In genomic region chr12:116315498-116315897, GRCm38 (mm10) we compare ENCODE assay signal across 24 mouse cellular contexts. TPM values are rescaled to one million over a fixed set of nuclear protein-coding genes. Genes with fewer than 3 reads are reported as not detected.
DNase-seq lines count a peak whose midpoint lies in the region; ATAC-seq and TF ChIP-seq lines count a peak whose summit lies in the region.
"Had no signal": no experiment of that assay in that cellular context is flagged by ENCODE, and none has a peak within 500 bp of the region (broad histone marks: within the 10 kb centered on the region; RNA-seq: fewer than 3 reads in every experiment).

No protein-coding gene starts in this region.

- peak overlapping the region; percentile 63 for H3K27ac ChIP-seq in layer of hippocampus, adult 2 months
- peak overlapping the region; percentile 49 for H3K27ac ChIP-seq in MEL (ENCODE audit: control insufficient read depth, low read depth, low read length)
- H3K27ac ChIP-seq: embryonic facial prominence, embryonic 15.5 days; heart, adult 2 months; kidney, postnatal 0 days; limb, embryonic 13.5 days; midbrain, embryonic 15.5 days; neural tube, embryonic 13.5 days had no signal

- no peak for TF ChIP-seq CTCF in layer of hippocampus, adult 2 months (conservative IDR thresholded peaks at IDR 0.05)
- no peak for TF ChIP-seq CTCF in MEL (IDR thresholded peaks at IDR 0.05 in 2 of 3, conservative IDR thresholded peaks at IDR 0.05 in 1 of 3; ENCODE audit: control insufficient read depth in 1 of 3, insufficient read depth in 1 of 3, low read depth in 2 of 3, low read length in 3 of 3, poor library complexity in 1 of 3, severe bottlenecking in 1 of 3)

- no peaks in the 10 kb centered on the region for H3K27me3 ChIP-seq in MEL (ENCODE audit: control insufficient read depth in 1 of 2, insufficient read depth in 2 of 2, low read length in 2 of 2)
- H3K27me3 ChIP-seq: embryonic facial prominence, embryonic 15.5 days; limb, embryonic 13.5 days; midbrain, embryonic 15.5 days; neural tube, embryonic 13.5 days had no signal

- ATAC-seq in inflammation-experienced regulatory T-cells, adult 6 months: peak; percentile 70
- ATAC-seq: forebrain, embryonic 16.5 days; liver, postnatal 0 days; midbrain, embryonic 15.5 days had no signal

- no peak for TF ChIP-seq POLR2A in MEL (IDR thresholded peaks at IDR 0.05; ENCODE audit: control insufficient read depth in 1 of 2, insufficient read depth in 1 of 2, low read depth in 1 of 2, low read length in 2 of 2, poor library complexity in 1 of 2)

- no peak for DNase-seq in layer of hippocampus, adult 2 months (ENCODE audit: low spot score in 2 of 2)
- no peak for DNase-seq in layer of hippocampus, adult 8-10 months (ENCODE audit: low spot score in 2 of 2)
- DNase-seq in MEL (ENCODE audit: low read depth, low spot score): peak; percentile 89
- peak; percentile 29 for DNase-seq in thymus, postnatal 25 days
- DNase-seq in cerebellum, postnatal 14 days: no peak
- no peak for DNase-seq in layer of hippocampus, postnatal 36 days
- DNase-seq in cerebellum, adult 9-10 months: no peak
- DNase-seq: adrenal gland, adult 2 months; cerebellum, postnatal 25 days; heart, adult 2 months; liver, postnatal 0 days; lung, postnatal 36 days; spleen, adult 18-20 months had no signal

- no peak overlapping the region for H3K9ac ChIP-seq in MEL (ENCODE audit: control insufficient read depth, low read depth, low read length, poor library complexity, severe bottlenecking)
- H3K9ac ChIP-seq: embryonic facial prominence, embryonic 15.5 days; limb, embryonic 13.5 days; liver, postnatal 0 days; midbrain, embryonic 15.5 days; neural tube, embryonic 13.5 days had no signal

- peaks cover 15 to 21% of the 10 kb centered on the region in 2 experiments for H3K4me1 ChIP-seq in MEL (ENCODE audit: control insufficient read depth in 1 of 2, insufficient read depth in 2 of 2, low read length in 2 of 2)
- H3K4me1 ChIP-seq: embryonic facial prominence, embryonic 15.5 days; limb, embryonic 13.5 days; midbrain, embryonic 15.5 days; neural tube, embryonic 13.5 days had no signal

- H3K9me3 ChIP-seq in MEL (replicated peaks; ENCODE audit: insufficient read depth, low read length): no peaks in the 10 kb centered on the region
- H3K9me3 ChIP-seq: embryonic facial prominence, embryonic 15.5 days; limb, embryonic 13.5 days; midbrain, embryonic 15.5 days; neural tube, embryonic 13.5 days had no signal

- H3K36me3 ChIP-seq in MEL (ENCODE audit: control insufficient read depth in 1 of 2, insufficient read depth in 2 of 2, low read length in 2 of 2): peaks cover 19 to 38% of the 10 kb centered on the region in 2 experiments
- H3K36me3 ChIP-seq: embryonic facial prominence, embryonic 15.5 days; midbrain, embryonic 15.5 days; neural tube, embryonic 13.5 days had no signal

- TF ChIP-seq EP300 in MEL (IDR thresholded peaks at IDR 0.05; ENCODE audit: low read depth in 1 of 2, low read length in 2 of 2): peak; percentile 63 to 71; a peak in 2 of 4 replicates

- no peak; the same call in none of the 2 replicates for TF ChIP-seq RAD21 in MEL (IDR thresholded peaks at IDR 0.05; ENCODE audit: low read depth, low read length)

- no peak overlapping the region for H3K4me3 ChIP-seq in layer of hippocampus, adult 2 months
- H3K4me3 ChIP-seq in MEL (ENCODE audit: control insufficient read depth in 1 of 2, insufficient read depth in 1 of 2, low read depth in 2 of 2, low read length in 2 of 2): no peak overlapping the region
- H3K4me3 ChIP-seq: embryonic facial prominence, embryonic 15.5 days; heart, adult 2 months; limb, embryonic 13.5 days; midbrain, embryonic 15.5 days; neural tube, embryonic 13.5 days had no signal

- peaks cover 36% of the 10 kb centered on the region for H3K79me2 ChIP-seq in MEL (ENCODE audit: control insufficient read depth, insufficient read depth, low read length, poor library complexity)

TF ChIP-seq in MEL, 35 proteins besides CTCF, POLR2A, EP300 and RAD21 (continues in another document):
- TF ChIP-seq HCFC1 (IDR thresholded peaks at IDR 0.05; ENCODE audit: low read depth, low read length): no peak
- TF ChIP-seq KAT2A (conservative IDR thresholded peaks at IDR 0.05; ENCODE audit: low read depth, low read length): no peak
- TF ChIP-seq MAZ (IDR thresholded peaks at IDR 0.05; ENCODE audit: low read depth, low read length): no peak
- TF ChIP-seq JUND (IDR thresholded peaks at IDR 0.05; ENCODE audit: low read depth, low read length): peak; percentile 48; the same call in 1 of the 2 replicates
- TF ChIP-seq BHLHE40 (IDR thresholded peaks at IDR 0.05; ENCODE audit: borderline replicate concordance, low read depth, low read length): no peak; the same call in 1 of the 2 replicates
- no peak for TF ChIP-seq GABPA (IDR thresholded peaks at IDR 0.05; ENCODE audit: low read depth, low read length)
- TF ChIP-seq TBP (IDR thresholded peaks at IDR 0.05; ENCODE audit: low read depth, low read length): no peak
- TF ChIP-seq USF1 (IDR thresholded peaks at IDR 0.05; ENCODE audit: low read depth, low read length): no peak
- 0 out of 2 replicates have a peak, but pooled peaks have one; percentile 22 for TF ChIP-seq TCF12 (IDR thresholded peaks at IDR 0.05; ENCODE audit: low read depth, low read length)
- no peak for TF ChIP-seq USF2 (IDR thresholded peaks at IDR 0.05; ENCODE audit: borderline replicate concordance in 1 of 2, insufficient read depth in 1 of 2, low read depth in 1 of 2, low read length in 2 of 2)
- no peak for TF ChIP-seq CHD2 (IDR thresholded peaks at IDR 0.05; ENCODE audit: low read length)
- no peak for TF ChIP-seq ZKSCAN1 (IDR thresholded peaks at IDR 0.05; ENCODE audit: low read depth, low read length)
- 0 out of 2 replicates have a peak, but pooled peaks have one; percentile 13 for TF ChIP-seq GATA1 (IDR thresholded peaks at IDR 0.05; ENCODE audit: low read depth, low read length)
- no peak for TF ChIP-seq ZC3H11A (IDR thresholded peaks at IDR 0.05; ENCODE audit: low read depth, low read length)
- no peak for TF ChIP-seq NELFE (IDR thresholded peaks at IDR 0.05; ENCODE audit: low read depth, low read length)
- TF ChIP-seq RCOR1 (IDR thresholded peaks at IDR 0.05; ENCODE audit: low read depth, low read length): 0 out of 2 replicates have a peak, but pooled peaks have one; percentile 27
- no peak for TF ChIP-seq POLR2AphosphoS2 (IDR thresholded peaks at IDR 0.05; ENCODE audit: low read length)
- no peak for TF ChIP-seq MYB (IDR thresholded peaks at IDR 0.05; ENCODE audit: low read depth, low read length)
- no peak for TF ChIP-seq ZMIZ1 (IDR thresholded peaks at IDR 0.05; ENCODE audit: low read depth, low read length)
- TF ChIP-seq MYC (IDR thresholded peaks at IDR 0.05; ENCODE audit: low read depth, low read length): peak; percentile 85
- TF ChIP-seq ETS1 (IDR thresholded peaks at IDR 0.05; ENCODE audit: low read depth, low read length): peak; percentile 89
- TF ChIP-seq MEF2A (IDR thresholded peaks at IDR 0.05; ENCODE audit: extremely low read depth, insufficient replicate concordance, low read depth, low read length, poor library complexity, severe bottlenecking): peak; percentile 99
- no peak for TF ChIP-seq TAL1 (IDR thresholded peaks at IDR 0.05; ENCODE audit: low read length)
- TF ChIP-seq POLR2AphosphoS5 (IDR thresholded peaks at IDR 0.05; ENCODE audit: borderline replicate concordance, low read depth, low read length): no peak
- TF ChIP-seq MAFK (IDR thresholded peaks at IDR 0.05; ENCODE audit: borderline replicate concordance, low read depth, low read length): peak; percentile 72
- 0 out of 2 replicates have a peak, but pooled peaks have one; percentile 15 for TF ChIP-seq CHD1 (IDR thresholded peaks at IDR 0.05; ENCODE audit: low read depth, low read length)
- TF ChIP-seq UBTF (IDR thresholded peaks at IDR 0.05; ENCODE audit: borderline replicate concordance, insufficient read depth, low read depth, low read length): no peak
- peak; percentile 52 for TF ChIP-seq SIN3A (IDR thresholded peaks at IDR 0.05; ENCODE audit: low read length)
- TF ChIP-seq ZNF384 (IDR thresholded peaks at IDR 0.05; ENCODE audit: low read depth, low read length): no peak
- peak; percentile 72; the same call in 1 of the 2 replicates for TF ChIP-seq MXI1 (IDR thresholded peaks at IDR 0.05; ENCODE audit: low read depth, low read length)
- TF ChIP-seq MAX (IDR thresholded peaks at IDR 0.05; ENCODE audit: low read length): 0 out of 2 replicates have a peak, but pooled peaks have one; percentile 52
- no peak for TF ChIP-seq NRF1 (IDR thresholded peaks at IDR 0.05; ENCODE audit: insufficient read depth, low read depth, low read length, poor library complexity, severe bottlenecking)
- TF ChIP-seq ELF1 (IDR thresholded peaks at IDR 0.05; ENCODE audit: low read depth, low read length): peak; percentile 66

RNA-seq across cellular contexts. Expression of gene Esyt2, which starts 34.5 kb away (rescaled TPM):
- total RNA-seq in layer of hippocampus, adult 2 months (2021): 10 to 100 TPM; 61.2 to 73.0 TPM
- 10 to 100 TPM; 56.7 to 82.0 (median 65.6) TPM for total RNA-seq in layer of hippocampus, adult 8-10 months (2022)
- 43.2 and 47.5 TPM in 2 replicates for total RNA-seq in MEL (2012; rRNA removed)
- 10 to 100 TPM; 45.3 to 77.7 TPM for polyA plus RNA-seq in MEL (2012; ENCODE audit: insufficient read depth in 1 of 2, insufficient read length in 2 of 2, low read depth in 1 of 2, low replicate concordance in 2 of 2, missing spikeins in 1 of 2)
- 10 to 100 TPM; 42.0 to 63.3 (median 61.0) TPM for polyA plus RNA-seq in inflammation-experienced regulatory T-cells, adult 6 months (2017; shearing (Covaris generic))
- 10 to 100 TPM; 71.7 to 72.9 TPM for total RNA-seq in layer of hippocampus, postnatal 36 days (2021)

RNA-seq across cellular contexts. Expression of gene Gm11027, which starts 40.3 kb away (rescaled TPM):
- not detected for total RNA-seq in layer of hippocampus, adult 2 months (2021)
- not detected for total RNA-seq in layer of hippocampus, adult 8-10 months (2022)
- total RNA-seq in MEL (2012; rRNA removed): not detected in 2 replicates
- not detected for polyA plus RNA-seq in MEL (2012; ENCODE audit: insufficient read depth in 1 of 2, insufficient read length in 2 of 2, low read depth in 1 of 2, low replicate concordance in 2 of 2, missing spikeins in 1 of 2)
- 1 to 10 TPM in 1 of 3 experiments, not detected in 2; 2.2 TPM for polyA plus RNA-seq in inflammation-experienced regulatory T-cells, adult 6 months (2017; shearing (Covaris generic))
- not detected for total RNA-seq in layer of hippocampus, postnatal 36 days (2021)
- total RNA-seq: adrenal gland, adult 2 months; gastrocnemius, adult 8-10 months; heart, adult 2 months; heart, postnatal 25 days; layer of hippocampus, postnatal 25 days had no signal
- polyA plus RNA-seq: adrenal gland, adult 2 months; embryonic facial prominence, embryonic 15.5 days; forebrain, embryonic 16.5 days; heart, adult 2 months; intestine, embryonic 14.5 days; kidney, postnatal 0 days; limb, embryonic 13.5 days; liver, postnatal 0 days; midbrain, embryonic 15.5 days; neural tube, embryonic 13.5 days had no signal

RNA-seq across cellular contexts. Expression of gene Wdr60, which starts 52.7 kb away (rescaled TPM):
- total RNA-seq in layer of hippocampus, adult 2 months (2021): 10 to 100 TPM; 17.9 to 20.6 TPM
- 10 to 100 TPM; 15.1 to 22.2 (median 19.8) TPM for total RNA-seq in layer of hippocampus, adult 8-10 months (2022)
- 18.3 and 19.8 TPM in 2 replicates for total RNA-seq in MEL (2012; rRNA removed)
- 10 to 100 TPM in 1 of 2 experiments, not detected in 1; 21.0 TPM for polyA plus RNA-seq in MEL (2012; ENCODE audit: insufficient read depth in 1 of 2, insufficient read length in 2 of 2, low read depth in 1 of 2, low replicate concordance in 2 of 2, missing spikeins in 1 of 2)
- polyA plus RNA-seq in inflammation-experienced regulatory T-cells, adult 6 months (2017; shearing (Covaris generic)): 1 to 10 TPM in 2 of 3 experiments, not detected in 1; 1.2 to 1.9 TPM
- total RNA-seq in layer of hippocampus, postnatal 36 days (2021): 10 to 100 TPM; 17.2 to 17.6 TPM

Comparison
In these comparisons a context has a peak if more than half of its experiments do, and no peak if none do; other contexts are left out.
1. DNase-seq: peak in MEL (single experiment) and thymus, postnatal 25 days (single experiment); none in layer of hippocampus, adult 2 months (0 of 2), layer of hippocampus, adult 8-10 months (0 of 2), cerebellum, postnatal 14 days (0 of 2), layer of hippocampus, postnatal 36 days (0 of 2) and cerebellum, adult 9-10 months (single experiment).